Mouse (Mus musculus): ENCODE data around the gene Slc12a9.
"Not testable (repeated sequence)": the region's sequence is repeated elsewhere in the genome, so short reads cannot be mapped to it uniquely, and the experiment has no call there.

Slc12a9 gene

DNA sequence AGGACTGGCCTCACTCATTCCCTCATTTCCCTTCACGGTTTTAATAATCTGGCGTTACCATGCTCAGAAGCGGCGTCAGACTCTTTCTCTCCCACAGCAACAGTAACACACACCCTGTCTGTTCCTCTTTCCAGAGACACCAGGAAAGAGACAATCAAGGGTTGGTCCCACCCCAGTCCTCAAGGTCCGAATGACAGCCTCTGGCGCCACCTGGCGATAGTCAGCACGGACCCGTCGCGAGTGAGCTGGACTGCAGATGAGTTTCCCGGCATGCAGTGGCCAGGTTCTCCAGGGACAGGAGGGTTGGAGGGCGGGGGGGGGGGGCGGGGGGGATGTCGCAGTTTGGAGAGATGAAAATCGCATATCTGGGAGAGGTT is 46.8 kb downstream of the Slc12a9 start:
- peak; percentile 99 for DNase-seq

DNA sequence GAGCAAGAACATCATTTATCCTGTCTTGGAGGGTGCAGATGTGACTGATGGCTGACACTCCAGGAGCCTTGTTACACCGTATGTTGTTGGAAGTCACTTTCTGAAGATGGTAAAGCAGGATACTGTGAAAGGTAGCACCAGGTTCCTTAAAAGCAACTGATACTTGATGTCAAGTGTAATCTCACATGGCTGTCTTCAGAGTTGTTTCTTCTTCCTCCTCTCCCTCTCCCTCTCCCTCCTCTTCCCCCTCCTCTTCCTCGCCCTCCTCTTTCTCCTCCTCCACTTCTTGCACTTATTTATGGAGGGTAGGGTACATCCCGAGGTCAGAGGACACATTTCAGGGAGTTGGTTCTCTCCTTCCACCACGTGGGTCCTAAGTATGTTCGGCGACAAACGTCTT is 47.4 kb downstream of the Slc12a9 start:
- no peak for DNase-seq

DNA sequence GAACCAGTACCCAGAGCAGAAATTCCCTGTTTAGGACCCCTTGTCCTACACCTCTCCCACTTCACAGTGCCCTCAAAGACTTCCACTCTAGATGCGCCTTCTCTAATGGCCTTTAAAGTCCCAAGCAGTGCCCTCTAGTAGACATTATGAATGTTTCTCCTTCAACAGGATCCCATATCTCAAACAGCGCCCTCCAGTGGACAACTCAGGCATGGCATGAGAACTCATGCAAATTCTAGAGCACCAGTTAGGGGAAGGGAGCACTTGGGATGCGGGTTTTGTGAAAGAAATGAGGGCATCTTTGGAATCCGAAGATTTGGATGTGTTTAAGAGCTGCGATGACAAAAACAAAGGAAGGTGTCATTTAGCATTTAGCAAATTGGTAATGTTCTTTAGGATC is 48.4 kb downstream of the Slc12a9 start:
- DNase-seq, result no peak

GRCm38 (mm10) chr5:137284411-137284810 is 49.0 kb downstream of the Slc12a9 start:
- DNase-seq, result not testable (repeated sequence)

GRCm38 (mm10) chr5:137277360-137278342 is 55.7 kb downstream of the Slc12a9 start:
- no peak for DNase-seq

- peak; percentile 98 for DNase-seq
Observed at GRCm38 (mm10) chr5:137268131-137268910, 65.1 kb downstream of the Slc12a9 start.

DNA sequence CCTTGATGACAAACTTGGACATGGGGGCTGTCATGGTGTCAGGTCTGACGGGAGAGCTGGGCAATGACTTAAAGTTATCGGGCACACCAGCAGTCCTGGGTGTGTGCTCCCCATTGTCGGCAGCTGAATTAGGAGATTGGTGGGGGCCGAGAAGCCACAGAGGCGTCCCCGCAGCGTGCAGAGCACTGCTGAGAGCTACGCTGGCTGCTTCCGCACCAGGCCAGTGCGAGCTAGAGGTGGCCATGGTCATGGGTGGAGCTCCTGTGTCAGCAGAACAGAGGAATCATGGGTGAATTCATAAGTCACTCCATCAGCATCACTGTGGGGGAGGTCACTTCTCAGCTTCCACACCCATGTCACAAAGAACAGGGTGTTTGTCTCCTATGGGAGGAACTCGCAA is 68.6 kb downstream of the Slc12a9 start:
- DNase-seq, result no peak

Data from heart, adult 11 months (tissue).